Mouse (Mus musculus) C3H10T1/2 (cell line): ENCODE results near the gene Tdpoz2. TPM values are rescaled to one million over a fixed set of nuclear protein-coding genes. Genes with fewer than 3 reads are reported as not detected.

ENCODE experiments used
- polyA plus RNA-seq, 2 experiments: library from polyadenylated mRNA; unstranded; fragments of >200 nt; fragmentation: generic; extraction: Trizol; gene quantifications; one replicate each; pipeline ENCODE4 v1.2.1; 2012; ENCODE audit warnings: missing spikeins in 2 of 2

Tdpoz2 gene
- polyA plus RNA-seq: not detected

DNA sequence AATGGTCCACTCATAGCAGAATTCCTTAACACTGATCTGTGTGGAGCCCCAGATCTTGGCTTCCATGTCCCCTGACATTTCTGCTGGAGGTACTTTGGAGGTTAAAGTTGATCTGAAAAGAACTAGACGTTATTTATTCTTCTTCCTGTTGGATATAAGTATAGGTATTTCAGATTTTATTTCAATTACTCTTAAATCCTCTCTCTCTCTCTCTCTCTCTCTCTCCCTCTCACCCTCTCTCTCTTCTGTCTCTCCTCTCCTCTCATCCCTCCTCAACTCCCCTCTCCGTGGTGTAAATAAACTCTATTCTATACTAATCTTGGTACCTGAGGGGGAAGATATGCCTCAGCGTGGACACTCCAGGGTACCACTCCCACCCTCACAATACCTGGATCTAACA lies at the start of gene Tdpoz2:
Tdpoz2 (minus strand) TSS at position 101 of the 400 bp plus-strand sequence.

DNA sequence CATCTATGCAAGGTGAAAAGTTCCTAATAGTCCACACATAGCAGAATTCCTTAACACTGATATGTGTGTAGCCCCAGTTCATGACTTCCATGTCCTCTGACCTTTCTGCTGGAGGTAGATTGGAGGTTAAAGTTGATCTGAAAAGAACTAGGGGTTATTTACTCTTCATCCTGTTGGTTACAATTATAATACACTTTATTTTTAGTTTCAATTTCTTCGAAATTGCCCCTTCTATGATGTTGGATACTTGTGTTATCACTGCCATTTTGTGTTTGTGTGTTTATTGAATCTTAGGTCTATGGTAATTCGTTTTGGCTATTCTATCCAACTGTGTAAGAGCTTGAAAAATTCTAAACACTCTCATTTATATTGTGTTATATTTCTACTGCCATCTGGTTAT lies 40.5 kb upstream of the Tdpoz2 start, which contains the start of gene Gm37596:
Gm37596 (minus strand) TSS at position 101 of the 400 bp plus-strand sequence.

DNA sequence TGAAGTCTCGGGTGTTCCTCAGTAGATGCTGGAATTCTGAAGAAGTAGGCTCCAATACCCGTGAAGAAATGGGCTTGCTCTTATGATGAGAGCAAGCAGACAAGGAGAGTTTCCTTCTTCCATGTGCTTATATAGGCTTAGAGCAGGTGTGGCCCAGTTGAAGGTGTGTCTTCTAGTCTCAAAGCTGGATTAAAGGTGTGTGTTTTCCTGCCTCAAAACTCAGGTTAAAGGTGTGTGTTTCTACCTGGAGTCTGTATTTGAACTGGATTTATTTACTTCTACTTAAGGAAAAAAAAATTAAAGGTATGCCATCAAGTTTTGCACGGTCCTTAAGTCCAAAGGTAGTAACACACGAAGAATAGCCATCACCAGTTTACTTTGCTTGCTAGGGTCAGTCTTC lies 23.7 kb upstream of the Tdpoz2 start, which contains the start of gene Tdpoz1:
Tdpoz1 (minus strand) TSS at position 101 of the 400 bp plus-strand sequence.

Other genes with a start within 250 kb of the Tdpoz2 start
- not detected for gene Tchh, start 210.4 kb downstream of the Tdpoz2 start, polyA plus RNA-seq
- not detected for gene Tchhl1, start 183.9 kb downstream of the Tdpoz2 start, polyA plus RNA-seq
- 1,000 to 10,000 TPM; 3,743 to 4,429 TPM for gene S100a11, start 132.2 kb downstream of the Tdpoz2 start, polyA plus RNA-seq
- gene S100a10, start 97.6 kb downstream of the Tdpoz2 start, polyA plus RNA-seq: 1,000 to 10,000 TPM; 1,491 to 2,157 TPM
- gene Tdpoz1, start 23.6 kb upstream of the Tdpoz2 start, polyA plus RNA-seq: not detected
- gene Gm37596, start 40.4 kb upstream of the Tdpoz2 start, polyA plus RNA-seq: not detected
- gene Gm5773, start 120.3 kb upstream of the Tdpoz2 start, polyA plus RNA-seq: not detected
- not detected for gene Tdpoz4, start 143.7 kb upstream of the Tdpoz2 start, polyA plus RNA-seq
- gene Tdpoz3, start 173.3 kb upstream of the Tdpoz2 start, polyA plus RNA-seq: not detected